Mouse (Mus musculus) G1E-ER4 (cell line): ENCODE results near the gene Gipc3. TPM values are rescaled to one million over a fixed set of nuclear protein-coding genes. Genes with fewer than 3 reads are reported as not detected.

Experiments used
- GATA1 ChIP-seq: IDR thresholded peaks from one replicate; pipeline ENCODE4 v1.8.0; 2012; ENCODE audit warnings: low read length, inconsistent platforms
- polyA plus RNA-seq: library from polyadenylated mRNA; stranded (reverse); fragments of >175 nt; gene quantifications from 2 replicates; pipeline ENCODE4 v1.2.3, GENCODE M21; 2012

The Gipc3 gene
- polyA plus RNA-seq, 1 experiment = not detected

GRCm38 (mm10) chr10:81305663-81306062 is 37.4 kb downstream of the Gipc3 start:
- no peak for TF ChIP-seq GATA1

- TF ChIP-seq GATA1 = no peak
Measured at GRCm38 (mm10) chr10:81304597-81305238, 38.3 kb downstream of the Gipc3 start.

- TF ChIP-seq GATA1 = no peak
Measured at GRCm38 (mm10) chr10:81303761-81304160, 39.3 kb downstream of the Gipc3 start.

- TF ChIP-seq GATA1 = no peak
Measured at GRCm38 (mm10) chr10:81303258-81303657, 39.8 kb downstream of the Gipc3 start.

- TF ChIP-seq GATA1 = no peak
Measured at GRCm38 (mm10) chr10:81302781-81303218, 40.3 kb downstream of the Gipc3 start.

GRCm38 (mm10) chr10:81302288-81302687 is 40.8 kb downstream of the Gipc3 start:
- TF ChIP-seq GATA1 = no peak

GRCm38 (mm10) chr10:81301321-81301720 is 41.7 kb downstream of the Gipc3 start:
- TF ChIP-seq GATA1 = no peak

GRCm38 (mm10) chr10:81300352-81300907 is 42.6 kb downstream of the Gipc3 start:
- no peak for TF ChIP-seq GATA1

GRCm38 (mm10) chr10:81299585-81300351 is 43.3 kb downstream of the Gipc3 start:
- TF ChIP-seq GATA1 = no peak

GRCm38 (mm10) chr10:81298369-81299100 is 44.5 kb downstream of the Gipc3 start:
- TF ChIP-seq GATA1 = no peak

GRCm38 (mm10) chr10:81297845-81298244 is 45.2 kb downstream of the Gipc3 start:
- TF ChIP-seq GATA1 = no peak

- TF ChIP-seq GATA1 = no peak
Measured at GRCm38 (mm10) chr10:81297246-81297645, 45.8 kb downstream of the Gipc3 start.

GRCm38 (mm10) chr10:81295185-81295584 is 47.9 kb downstream of the Gipc3 start:
- TF ChIP-seq GATA1 = no peak

- TF ChIP-seq GATA1 = no peak
Measured at GRCm38 (mm10) chr10:81294442-81294841, 48.6 kb downstream of the Gipc3 start.

GRCm38 (mm10) chr10:81293334-81294030 is 49.6 kb downstream of the Gipc3 start:
- no peak for TF ChIP-seq GATA1
